ENCODE assay signal across 47 mouse cellular contexts in genomic region chr11:99361423-99361822, GRCm38 (mm10). TPM values are rescaled to one million over a fixed set of nuclear protein-coding genes. Genes with fewer than 3 reads are reported as not detected.
"Had no signal": no experiment of that assay in that cellular context is flagged by ENCODE, and none has a peak within 500 bp of the region (broad histone marks: within the 10 kb centered on the region; RNA-seq: fewer than 3 reads in every experiment).

No protein-coding gene starts in this region.

- ATAC-seq: liver, embryonic 12.5 days; liver, postnatal 0 days; lung, postnatal 0 days; midbrain, embryonic 13.5 days; midbrain, embryonic 15.5 days; midbrain, embryonic 16.5 days had no signal

- H3K27ac ChIP-seq: left cerebral cortex, adult 2 months; limb, embryonic 10.5 days; limb, embryonic 12.5 days; limb, embryonic 13.5 days; limb, embryonic 15.5 days; liver, embryonic 12.5 days; liver, embryonic 13.5 days; liver, embryonic 14.5 days; liver, embryonic 15.5 days; lung, embryonic 15.5 days; macrophage; midbrain, embryonic 10.5 days; midbrain, embryonic 12.5 days; midbrain, embryonic 13.5 days; midbrain, embryonic 15.5 days; neural tube, embryonic 12.5 days had no signal

- H3K4me1 ChIP-seq: limb, embryonic 10.5 days; limb, embryonic 12.5 days; limb, embryonic 13.5 days; limb, embryonic 15.5 days; liver, embryonic 12.5 days; liver, embryonic 13.5 days; liver, embryonic 15.5 days; lung, embryonic 15.5 days; megakaryocyte, embryonic 14.5 days; midbrain, embryonic 10.5 days; midbrain, embryonic 12.5 days; midbrain, embryonic 13.5 days; midbrain, embryonic 15.5 days; neural tube, embryonic 12.5 days had no signal

- H3K9me3 ChIP-seq: limb, embryonic 10.5 days; limb, embryonic 12.5 days; limb, embryonic 13.5 days; limb, embryonic 15.5 days; liver, embryonic 12.5 days; liver, embryonic 13.5 days; liver, embryonic 15.5 days; lung, embryonic 15.5 days; midbrain, embryonic 10.5 days; midbrain, embryonic 12.5 days; midbrain, embryonic 13.5 days; midbrain, embryonic 15.5 days; neural tube, embryonic 12.5 days had no signal

- H3K36me3 ChIP-seq: limb, embryonic 10.5 days; limb, embryonic 12.5 days; limb, embryonic 13.5 days; limb, embryonic 15.5 days; liver, embryonic 12.5 days; liver, embryonic 13.5 days; liver, embryonic 15.5 days; lung, embryonic 15.5 days; midbrain, embryonic 10.5 days; midbrain, embryonic 12.5 days; midbrain, embryonic 13.5 days; midbrain, embryonic 15.5 days; neural tube, embryonic 12.5 days had no signal

- H3K27me3 ChIP-seq: limb, embryonic 13.5 days; limb, embryonic 15.5 days; liver, embryonic 13.5 days; liver, embryonic 15.5 days; lung, embryonic 15.5 days; midbrain, embryonic 12.5 days; midbrain, embryonic 13.5 days; midbrain, embryonic 15.5 days; neural tube, embryonic 12.5 days had no signal

- H3K4me3 ChIP-seq: left cerebral cortex, adult 2 months; limb, embryonic 10.5 days; limb, embryonic 12.5 days; limb, embryonic 13.5 days; limb, embryonic 15.5 days; liver, embryonic 12.5 days; liver, embryonic 13.5 days; liver, embryonic 15.5 days; lung, embryonic 15.5 days; megakaryocyte, embryonic 14.5 days; midbrain, embryonic 10.5 days; midbrain, embryonic 12.5 days; midbrain, embryonic 13.5 days; midbrain, embryonic 15.5 days; myocyte; neural tube, embryonic 12.5 days had no signal

- DNase-seq: left cerebral cortex, postnatal 4 days; liver; liver, embryonic 13.5 days; liver, postnatal 0 days; lung, adult 18-20 months; lung, adult 2 months; lung, embryonic 14.5 days; lung, postnatal 10 days; lung, postnatal 14 days; lung, postnatal 36 days; lung, postnatal 4 days; midbrain, embryonic 14.5 days had no signal

- H3K9ac ChIP-seq: limb, embryonic 12.5 days; limb, embryonic 13.5 days; limb, embryonic 15.5 days; liver, embryonic 12.5 days; liver, embryonic 13.5 days; liver, embryonic 14.5 days; liver, embryonic 15.5 days; liver, postnatal 0 days; lung, embryonic 14.5 days; lung, embryonic 15.5 days; midbrain, embryonic 12.5 days; midbrain, embryonic 13.5 days; midbrain, embryonic 15.5 days; neural tube, embryonic 12.5 days had no signal

- H3K4me2 ChIP-seq: limb, embryonic 12.5 days; limb, embryonic 13.5 days; limb, embryonic 15.5 days; liver, embryonic 11.5 days; liver, embryonic 12.5 days; liver, embryonic 13.5 days; liver, embryonic 15.5 days; lung, embryonic 14.5 days; lung, embryonic 15.5 days; midbrain, embryonic 12.5 days; midbrain, embryonic 13.5 days; midbrain, embryonic 15.5 days; neural tube, embryonic 12.5 days had no signal

RNA-seq across cellular contexts. Expression of gene Krt27, which starts 10.5 kb away (rescaled TPM):
- total RNA-seq: left cerebral cortex, adult 2 months; left cerebral cortex, adult 8-10 months; left cerebral cortex, postnatal 10 days; left cerebral cortex, postnatal 14 days; left cerebral cortex, postnatal 25 days; left cerebral cortex, postnatal 36 days; left cerebral cortex, postnatal 4 days; liver, adult 2 months; megakaryocyte progenitor cell, adult 5-6 weeks; megakaryocyte, adult 5-6 weeks; megakaryocyte-erythroid progenitor cell, adult 5-6 weeks; monocyte, adult 5-6 weeks had no signal
- polyA plus RNA-seq: limb, embryonic 10.5 days; limb, embryonic 11.5 days; limb, embryonic 12.5 days; limb, embryonic 13.5 days; limb, embryonic 14.5 days; limb, embryonic 15.5 days; liver, adult 2 months; liver, embryonic 11.5 days; liver, embryonic 12.5 days; liver, embryonic 13.5 days; liver, embryonic 14.5 days; liver, embryonic 15.5 days; liver, embryonic 16.5 days; liver, postnatal 0 days; lung, adult 2 months; lung, embryonic 14.5 days; lung, embryonic 15.5 days; lung, embryonic 16.5 days; lung, postnatal 0 days; macrophage; midbrain, embryonic 10.5 days; midbrain, embryonic 12.5 days; midbrain, embryonic 13.5 days; midbrain, embryonic 14.5 days; midbrain, embryonic 16.5 days; myocyte; neural tube, embryonic 11.5 days; neural tube, embryonic 12.5 days had no signal

RNA-seq across cellular contexts. Expression of gene Krt28, which starts 13.3 kb away (rescaled TPM):
- total RNA-seq: left cerebral cortex, adult 2 months; left cerebral cortex, postnatal 36 days; left cerebral cortex, postnatal 4 days; liver, adult 2 months; megakaryocyte progenitor cell, adult 5-6 weeks; megakaryocyte, adult 5-6 weeks; megakaryocyte-erythroid progenitor cell, adult 5-6 weeks; monocyte, adult 5-6 weeks had no signal
- polyA plus RNA-seq: limb, embryonic 12.5 days; liver, adult 2 months; liver, embryonic 11.5 days; liver, embryonic 13.5 days; liver, embryonic 14.5 days; liver, embryonic 15.5 days; liver, embryonic 16.5 days; liver, postnatal 0 days; macrophage had no signal

RNA-seq across cellular contexts. Expression of gene Krt26, which starts 23.7 kb away (rescaled TPM):
- total RNA-seq: left cerebral cortex, adult 2 months; left cerebral cortex, postnatal 25 days; left cerebral cortex, postnatal 36 days; left cerebral cortex, postnatal 4 days; liver, adult 2 months; megakaryocyte progenitor cell, adult 5-6 weeks; megakaryocyte, adult 5-6 weeks; megakaryocyte-erythroid progenitor cell, adult 5-6 weeks; monocyte, adult 5-6 weeks had no signal
- polyA plus RNA-seq: limb, embryonic 10.5 days; limb, embryonic 11.5 days; limb, embryonic 12.5 days; limb, embryonic 13.5 days; limb, embryonic 14.5 days; limb, embryonic 15.5 days; liver, adult 2 months; liver, embryonic 11.5 days; liver, embryonic 12.5 days; liver, embryonic 13.5 days; liver, embryonic 14.5 days; liver, embryonic 15.5 days; liver, embryonic 16.5 days; liver, postnatal 0 days; lung, adult 2 months; lung, embryonic 14.5 days; lung, embryonic 15.5 days; lung, embryonic 16.5 days; lung, postnatal 0 days; macrophage; myocyte had no signal

RNA-seq across cellular contexts. Expression of gene Krt25, which starts 38.7 kb away (rescaled TPM):
- total RNA-seq: left cerebral cortex, adult 2 months; left cerebral cortex, adult 8-10 months; left cerebral cortex, postnatal 10 days; left cerebral cortex, postnatal 14 days; left cerebral cortex, postnatal 25 days; left cerebral cortex, postnatal 36 days; left cerebral cortex, postnatal 4 days; liver, adult 2 months; megakaryocyte progenitor cell, adult 5-6 weeks; megakaryocyte, adult 5-6 weeks; megakaryocyte-erythroid progenitor cell, adult 5-6 weeks; monocyte, adult 5-6 weeks had no signal
- polyA plus RNA-seq: limb, embryonic 10.5 days; limb, embryonic 11.5 days; limb, embryonic 12.5 days; limb, embryonic 13.5 days; limb, embryonic 14.5 days; limb, embryonic 15.5 days; liver, adult 2 months; liver, embryonic 11.5 days; liver, embryonic 12.5 days; liver, embryonic 13.5 days; liver, embryonic 14.5 days; liver, embryonic 15.5 days; liver, embryonic 16.5 days; lung, adult 2 months; lung, embryonic 14.5 days; lung, embryonic 15.5 days; lung, embryonic 16.5 days; macrophage; midbrain, embryonic 10.5 days; midbrain, embryonic 12.5 days; midbrain, embryonic 13.5 days; midbrain, embryonic 14.5 days; myocyte had no signal
